Mouse (Mus musculus) small intestine, adult 2 months (tissue): ENCODE data around the gene Rhpn2. TPM values are rescaled to one million over a fixed set of nuclear protein-coding genes. Genes with fewer than 3 reads are reported as not detected.

Source experiments
- H3K27ac ChIP-seq: fragments of 200-500 bp; 2 replicates; pipeline ENCODE4 v1.5.1; 2012; ENCODE audit warnings: low read depth, low read length, control low read depth, inconsistent platforms; ENCODE audit not compliant: insufficient read depth
- H3K27me3 ChIP-seq: fragments of 200-500 bp; 2 replicates; pipeline ENCODE4 v1.6.1; 2012; ENCODE audit warnings: mild to moderate bottlenecking, moderate library complexity, low read length, inconsistent platforms; ENCODE audit not compliant: control insufficient read depth, insufficient read depth
- H3K36me3 ChIP-seq: fragments of 200-500 bp; 2 replicates; pipeline ENCODE4 v1.6.1; 2012; ENCODE audit warnings: mild to moderate bottlenecking, low read length, control low read depth, inconsistent platforms; ENCODE audit not compliant: control insufficient read depth, insufficient read depth
- H3K4me1 ChIP-seq: fragments of 200-500 bp; 2 replicates; pipeline ENCODE4 v1.6.1; 2012; ENCODE audit warnings: low read length, inconsistent platforms, mixed read lengths; ENCODE audit not compliant: control insufficient read depth, insufficient read depth, insufficient read length
- H3K4me3 ChIP-seq: fragments of 200-500 bp; 2 replicates; pipeline ENCODE4 v1.5.1; 2012; ENCODE audit warnings: low read depth, mild to moderate bottlenecking, control low read depth, inconsistent platforms, low read length, moderate library complexity
- CTCF ChIP-seq: fragments of 200-500 bp; IDR thresholded peaks from 2 replicates; pipeline ENCODE4 v1.5.1; 2012; ENCODE audit warnings: low read depth, mild to moderate bottlenecking, control low read depth, inconsistent platforms, low read length, moderate library complexity, mixed read lengths; ENCODE audit not compliant: insufficient replicate concordance, insufficient read length; ENCODE audit errors: extremely low read depth
- POLR2A ChIP-seq: fragments of 200-500 bp; IDR thresholded peaks from 2 replicates; pipeline ENCODE4 v1.6.1; 2012; ENCODE audit warnings: low read depth, mild to moderate bottlenecking, control low read depth, inconsistent platforms, low read length, moderate library complexity
- whole genome bisulfite sequencing: fragments of 180-500 bp; shearing (Covaris S2); methylation state at CpG from one replicate; pipeline ENCODE4 v1.1.7; 2018; 5-methylcytosine and 5-hydroxymethylcytosine counted together
- polyA plus RNA-seq: library from polyadenylated mRNA; depleted of rRNA; stranded (reverse); fragments of >200 nt; gene quantifications from 2 replicates; pipeline ENCODE4 v1.2.3, GENCODE M21; 2012

The Rhpn2 gene
- polyA plus RNA-seq, 1 experiment: 46.0 TPM

- Histone ChIP-seq H3K27me3 (no peaks in the 10 kb centered on the region), H3K4me1 (peaks cover 23% of the 10 kb centered on the region), H3K36me3 (peaks cover 56% of the 10 kb centered on the region), H3K27ac (no peak overlapping the region), H3K4me3 (no peak overlapping the region)
- 94% methylated on average over 9 of the region's 9 CpGs for WGBS
- TF ChIP-seq CTCF: no peak
- TF ChIP-seq POLR2A: no peak
These were observed 42.7 kb downstream of the Rhpn2 start for GRCm38 (mm10) chr7:35376623-35377022.

DNA sequence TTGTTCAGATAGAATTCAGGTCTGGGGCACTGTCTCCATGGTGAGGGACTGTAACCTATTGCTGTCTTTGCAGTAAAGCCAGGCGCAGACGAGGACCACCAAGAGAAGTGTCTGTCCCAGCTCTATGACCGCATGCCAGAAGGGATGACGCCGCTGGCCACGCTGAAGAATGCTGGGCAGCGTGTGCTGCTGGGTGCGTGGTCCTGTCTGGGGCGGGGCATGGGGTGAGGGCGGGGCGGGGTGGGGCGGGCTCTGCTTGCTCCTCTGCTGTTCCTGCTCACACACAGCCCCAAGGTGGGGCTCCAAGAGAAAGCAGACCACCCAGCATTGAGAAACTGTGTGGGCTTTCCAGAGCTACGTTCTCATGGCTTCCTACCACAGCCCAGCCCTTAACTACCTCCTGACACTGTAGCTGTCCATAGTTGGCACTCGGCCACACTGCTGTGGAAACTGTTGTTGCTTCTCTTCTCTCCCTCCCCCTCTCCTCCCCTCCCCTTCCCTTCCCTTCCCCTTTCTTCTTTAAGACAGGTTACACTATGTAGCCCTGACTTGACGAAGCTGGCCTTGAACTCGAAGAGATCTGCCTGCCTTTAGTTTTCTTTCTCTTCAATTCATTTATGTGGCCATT lies 45.6 kb downstream of the Rhpn2 start:
- no peak overlapping the region for H3K27ac ChIP-seq
- 32% methylated on average over 16 of the region's 16 CpGs for WGBS

DNA sequence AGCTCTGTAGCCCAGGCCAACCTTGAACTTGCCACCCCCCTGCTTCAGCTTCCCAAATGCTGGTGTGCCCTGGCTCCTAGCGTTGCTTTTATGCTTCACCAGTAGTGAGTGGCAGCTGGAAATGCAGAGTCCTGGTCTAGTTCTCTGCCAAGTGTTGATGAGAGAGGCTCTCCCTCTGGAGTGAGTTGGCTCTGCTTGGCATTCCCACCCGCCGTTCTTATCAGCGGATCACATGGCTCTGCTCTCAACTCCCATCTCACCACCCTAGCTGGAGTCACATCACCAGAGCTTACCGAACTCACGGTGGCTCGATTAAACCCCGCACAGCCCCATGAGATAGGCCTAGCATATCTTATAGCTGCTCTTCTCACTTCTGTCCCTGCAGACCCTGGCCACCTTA lies 46.4 kb downstream of the Rhpn2 start:
- Histone ChIP-seq H3K27ac (no peak overlapping the region), H3K4me1 (peaks cover 12% of the 10 kb centered on the region), H3K27me3 (no peaks in the 10 kb centered on the region), H3K4me3 (no peak overlapping the region), H3K36me3 (peaks cover 65% of the 10 kb centered on the region)
- TF ChIP-seq CTCF (no peak), POLR2A (no peak)
- WGBS: 42% methylated on average over 8 of the region's 8 CpGs

More for the DNA sequence above, 45.6 kb downstream of the Rhpn2 start:
- no peaks in the 10 kb centered on the region for H3K27me3 ChIP-seq
- TF ChIP-seq POLR2A (no peak), CTCF (no peak)
- peaks cover 62% of the 10 kb centered on the region for H3K36me3 ChIP-seq
- H3K4me3 ChIP-seq: no peak overlapping the region
- peaks cover 14% of the 10 kb centered on the region for H3K4me1 ChIP-seq

- Histone ChIP-seq H3K27me3 (no peaks in the 10 kb centered on the region), H3K36me3 (peaks cover 67% of the 10 kb centered on the region), H3K4me3 (no peak overlapping the region), H3K4me1 (peaks cover 12% of the 10 kb centered on the region), H3K27ac (peak overlapping the region; percentile 30)
- 66% methylated on average over 16 of the region's 16 CpGs for WGBS
- no peak for TF ChIP-seq POLR2A
- no peak for TF ChIP-seq CTCF
These were observed 47.9 kb downstream of the Rhpn2 start for GRCm38 (mm10) chr7:35381861-35382260.

DNA sequence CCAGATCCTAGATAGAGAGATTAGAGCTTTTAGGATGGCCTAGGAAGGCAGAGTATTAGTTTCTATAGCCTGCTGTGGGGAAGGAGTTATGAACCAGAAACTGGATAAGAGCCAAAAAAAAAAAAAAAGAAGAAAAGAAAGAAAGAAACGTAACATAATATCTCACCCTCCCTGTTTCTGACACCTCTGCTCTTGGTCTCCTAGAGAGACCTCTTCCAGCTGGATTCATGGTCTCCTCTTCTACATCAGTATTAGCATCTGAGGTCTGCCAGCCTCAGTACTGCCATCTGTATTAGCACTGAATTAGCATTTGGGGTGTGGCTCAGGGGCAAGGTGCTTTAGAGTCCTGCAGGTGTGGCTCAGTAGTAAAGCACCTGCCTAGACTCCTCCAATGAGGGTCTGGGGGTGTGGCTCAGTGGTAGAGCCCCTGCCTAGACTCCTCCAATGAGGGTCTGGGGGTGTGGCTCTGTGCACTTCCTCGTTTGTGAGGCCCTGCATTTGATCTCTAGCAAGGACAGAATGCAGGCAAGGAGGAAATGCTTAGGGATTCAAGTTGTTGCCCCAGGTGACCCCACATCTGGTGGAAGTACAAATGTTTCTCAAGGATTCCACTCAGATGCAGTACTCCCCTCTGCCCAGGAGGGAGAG lies 48.9 kb downstream of the Rhpn2 start:
- TF ChIP-seq POLR2A (no peak), CTCF (no peak)
- Histone ChIP-seq H3K4me1 (peaks cover 12% of the 10 kb centered on the region), H3K27me3 (no peaks in the 10 kb centered on the region), H3K4me3 (no peak overlapping the region), H3K36me3 (peaks cover 65% of the 10 kb centered on the region), H3K27ac (peak overlapping the region; percentile 81)
- 6% methylated on average over 2 of the region's 2 CpGs for WGBS

- H3K27me3 ChIP-seq: no peaks in the 10 kb centered on the region
- 60% methylated on average over 6 of the region's 6 CpGs for WGBS
- peaks cover 5% of the 10 kb centered on the region; the same call in 1 of the 2 replicates for H3K4me1 ChIP-seq
- H3K36me3 ChIP-seq: peaks cover 66% of the 10 kb centered on the region
- H3K27ac ChIP-seq: no peak overlapping the region
- H3K4me3 ChIP-seq: no peak overlapping the region
- TF ChIP-seq CTCF (peak; percentile 68; the same call in 1 of the 2 replicates), POLR2A (no peak)
These were observed 52.6 kb downstream of the Rhpn2 start for GRCm38 (mm10) chr7:35386525-35386952.

GRCm38 (mm10) chr7:35388694-35389093 lies 54.7 kb downstream of the Rhpn2 start:
- peaks cover 72% of the 10 kb centered on the region for H3K36me3 ChIP-seq
- no peaks in the 10 kb centered on the region for H3K4me1 ChIP-seq
- no peak overlapping the region for H3K27ac ChIP-seq
- no peak for TF ChIP-seq POLR2A
- TF ChIP-seq CTCF: no peak
- H3K4me3 ChIP-seq: no peak overlapping the region
- H3K27me3 ChIP-seq: no peaks in the 10 kb centered on the region
- 86% methylated on average over 6 of the region's 6 CpGs for WGBS

- TF ChIP-seq POLR2A (no peak), CTCF (peak; percentile 47; the same call in 1 of the 2 replicates)
- no peak overlapping the region for H3K27ac ChIP-seq
- H3K4me1 ChIP-seq: peaks cover 4% of the 10 kb centered on the region
- no peak overlapping the region for H3K4me3 ChIP-seq
- no peaks in the 10 kb centered on the region for H3K27me3 ChIP-seq
- WGBS: 55% methylated on average over 5 of the region's 5 CpGs
- peaks cover 47% of the 10 kb centered on the region for H3K36me3 ChIP-seq
These were observed 59.0 kb downstream of the Rhpn2 start for GRCm38 (mm10) chr7:35392935-35393334.
